Mouse (Mus musculus) heart, embryonic 12.5 days (tissue): ENCODE results near the gene A630076J17Rik. TPM values are rescaled to one million over a fixed set of nuclear protein-coding genes. Genes with fewer than 3 reads are reported as not detected.

ENCODE experiments used
- ATAC-seq: fragments of 200-750 bp; cut with Nextera tagmentation; 2 replicates; pipeline ENCODE4 v1.8.0; 2017; ENCODE audit warnings: moderate TSS enrichment, moderate library complexity; ENCODE audit not compliant: insufficient number of reproducible peaks, low FRiP score
- H3K27ac ChIP-seq: fragments of 300-500 bp; sonication (generic); 2 replicates; pipeline ENCODE4 v1.5.1; 2016; ENCODE audit warnings: mild to moderate bottlenecking, moderate library complexity; ENCODE audit not compliant: poor library complexity, severe bottlenecking
- H3K27me3 ChIP-seq: fragments of 300-500 bp; sonication (generic); replicated peaks from 2 replicates; pipeline ENCODE4 v1.6.1; 2016; ENCODE audit warnings: mild to moderate bottlenecking, moderate library complexity
- H3K36me3 ChIP-seq: fragments of 300-500 bp; sonication (generic); 2 replicates; pipeline ENCODE4 v1.6.1; 2016; ENCODE audit warnings: mild to moderate bottlenecking, moderate library complexity
- H3K4me1 ChIP-seq: fragments of 300-500 bp; sonication (generic); replicated peaks from 2 replicates; pipeline ENCODE4 v1.6.1; 2016; ENCODE audit warnings: mild to moderate bottlenecking
- H3K4me2 ChIP-seq: fragments of 300-500 bp; sonication (generic); 2 replicates; pipeline ENCODE4 v1.6.1; 2016; ENCODE audit warnings: mild to moderate bottlenecking, moderate library complexity
- H3K4me3 ChIP-seq: fragments of 300-500 bp; sonication (generic); 2 replicates; pipeline ENCODE4 v1.5.1; 2016; ENCODE audit warnings: mild to moderate bottlenecking
- H3K9ac ChIP-seq: fragments of 300-500 bp; sonication (generic); 2 replicates; pipeline ENCODE4 v1.6.1; 2016; ENCODE audit warnings: mild to moderate bottlenecking, moderate library complexity
- H3K9me3 ChIP-seq: fragments of 300-500 bp; sonication (generic); replicated peaks from 2 replicates; pipeline ENCODE4 v1.6.1; 2016; ENCODE audit warnings: mild to moderate bottlenecking, moderate library complexity
- WGBS: fragments of 180-500 bp; shearing (Covaris S2); methylation state at CpG from one replicate; pipeline ENCODE4 v1.1.7; 2016; 5-methylcytosine and 5-hydroxymethylcytosine counted together
- polyA plus RNA-seq: library from polyadenylated mRNA; unstranded; fragments of >200 nt; fragmentation: Nextera tagmentation; extraction: Ambion mirVana; gene quantifications from 2 replicates; pipeline ENCODE4 v1.2.1, GENCODE M21; 2016

The A630076J17Rik gene
- polyA plus RNA-seq, 1 experiment from 2014 or later = not detected

GRCm38 (mm10) chr3:107206490-107207150 is 23.8 kb upstream of the A630076J17Rik start:
- no peaks in the 10 kb centered on the region for H3K36me3 ChIP-seq
- H3K4me2 ChIP-seq = no peak overlapping the region
- H3K9ac ChIP-seq = no peak overlapping the region
- no peaks in the 10 kb centered on the region; the same call in 1 of the 2 replicates for H3K4me1 ChIP-seq
- H3K4me3 ChIP-seq = no peak overlapping the region
- peaks cover 7% of the 10 kb centered on the region; the same call in 1 of the 2 replicates for H3K27me3 ChIP-seq
- 43% methylated on average over 4 of the region's 4 CpGs for WGBS
- no peak for ATAC-seq
- no peaks in the 10 kb centered on the region for H3K9me3 ChIP-seq
- H3K27ac ChIP-seq = no peak overlapping the region

GRCm38 (mm10) chr3:107207625-107208253 is 22.7 kb upstream of the A630076J17Rik start:
- Histone ChIP-seq H3K9ac (no peak overlapping the region), H3K36me3 (no peaks in the 10 kb centered on the region), H3K27ac (no peak overlapping the region), H3K4me3 (no peak overlapping the region), H3K4me2 (no peak overlapping the region), H3K27me3 (peaks cover 7% of the 10 kb centered on the region; the same call in 1 of the 2 replicates), H3K4me1 (no peaks in the 10 kb centered on the region; the same call in 1 of the 2 replicates), H3K9me3 (no peaks in the 10 kb centered on the region)
- no peak for ATAC-seq
- WGBS = 64% methylated on average over 7 of the region's 7 CpGs

GRCm38 (mm10) chr3:107214606-107215005 is 15.8 kb upstream of the A630076J17Rik start:
- Histone ChIP-seq H3K36me3 (no peaks in the 10 kb centered on the region), H3K4me3 (no peak overlapping the region), H3K27me3 (no peaks in the 10 kb centered on the region), H3K4me2 (no peak overlapping the region), H3K27ac (no peak overlapping the region), H3K9me3 (no peaks in the 10 kb centered on the region), H3K4me1 (no peaks in the 10 kb centered on the region), H3K9ac (no peak overlapping the region)
- WGBS = 73% methylated on average over 5 of the region's 5 CpGs
- ATAC-seq = no peak

- Histone ChIP-seq H3K9me3 (no peaks in the 10 kb centered on the region), H3K9ac (no peak overlapping the region), H3K36me3 (no peaks in the 10 kb centered on the region), H3K27me3 (no peaks in the 10 kb centered on the region), H3K4me3 (no peak overlapping the region), H3K27ac (no peak overlapping the region), H3K4me1 (no peaks in the 10 kb centered on the region), H3K4me2 (no peak overlapping the region)
- ATAC-seq = no peak
- 65% methylated on average over 8 of the region's 8 CpGs for WGBS
Observed at GRCm38 (mm10) chr3:107216400-107217100, 13.9 kb upstream of the A630076J17Rik start.

GRCm38 (mm10) chr3:107217101-107217480 is 13.3 kb upstream of the A630076J17Rik start:
- H3K9ac ChIP-seq = no peak overlapping the region
- no peak overlapping the region for H3K27ac ChIP-seq
- no peaks in the 10 kb centered on the region for H3K27me3 ChIP-seq
- no peak overlapping the region for H3K4me3 ChIP-seq
- 80% methylated on average over 3 of the region's 3 CpGs for WGBS
- H3K36me3 ChIP-seq = no peaks in the 10 kb centered on the region
- no peak for ATAC-seq
- no peaks in the 10 kb centered on the region for H3K9me3 ChIP-seq
- H3K4me1 ChIP-seq = no peaks in the 10 kb centered on the region
- H3K4me2 ChIP-seq = no peak overlapping the region

GRCm38 (mm10) chr3:107218572-107218971 is 11.8 kb upstream of the A630076J17Rik start:
- H3K9ac ChIP-seq = no peak overlapping the region
- ATAC-seq = no peak
- WGBS = 82% methylated on average over 7 of the region's 7 CpGs
- no peaks in the 10 kb centered on the region for H3K36me3 ChIP-seq
- H3K27ac ChIP-seq = no peak overlapping the region
- no peak overlapping the region for H3K4me3 ChIP-seq
- H3K9me3 ChIP-seq = no peaks in the 10 kb centered on the region
- no peak overlapping the region for H3K4me2 ChIP-seq
- H3K27me3 ChIP-seq = no peaks in the 10 kb centered on the region
- H3K4me1 ChIP-seq = no peaks in the 10 kb centered on the region

- Histone ChIP-seq H3K9ac (no peak within 1 kb of the TSS), H3K4me2 (no peak within 1 kb of the TSS), H3K36me3 (no peaks in the 10 kb centered on the region), H3K4me1 (no peaks in the 10 kb centered on the region), H3K27ac (no peak within 1 kb of the TSS), H3K4me3 (no peak within 1 kb of the TSS), H3K27me3 (0 out of 2 replicates have a peak, but pooled peaks cover 3% of the 10 kb centered on the region), H3K9me3 (peaks cover 5% of the 10 kb centered on the region)
- 60% methylated on average over 10 of the region's 10 CpGs for WGBS
- no peak for ATAC-seq
Observed at GRCm38 (mm10) chr3:107221608-107222007, 8.8 kb upstream of the A630076J17Rik start, which contains the start of gene Cym. Gene Cym (minus strand): TSS chr3:107221732.

- Histone ChIP-seq H3K4me3 (no peak overlapping the region), H3K36me3 (no peaks in the 10 kb centered on the region), H3K4me2 (no peak overlapping the region), H3K9me3 (peaks cover 5% of the 10 kb centered on the region), H3K9ac (no peak overlapping the region), H3K27me3 (0 out of 2 replicates have a peak, but pooled peaks cover 3% of the 10 kb centered on the region), H3K27ac (no peak overlapping the region), H3K4me1 (no peaks in the 10 kb centered on the region)
- WGBS = 33% methylated on average over 1 of the region's 1 CpGs
- no peak for ATAC-seq
Observed at GRCm38 (mm10) chr3:107223230-107223629, 7.2 kb upstream of the A630076J17Rik start.

- ATAC-seq = no peak
- Histone ChIP-seq H3K4me1 (peaks cover 14% of the 10 kb centered on the region), H3K9ac (no peak overlapping the region), H3K9me3 (peaks cover 5% of the 10 kb centered on the region), H3K27me3 (0 out of 2 replicates have a peak, but pooled peaks cover 3% of the 10 kb centered on the region), H3K27ac (no peak overlapping the region), H3K4me3 (no peak overlapping the region), H3K4me2 (no peak overlapping the region), H3K36me3 (no peaks in the 10 kb centered on the region)
- WGBS = 85% methylated on average over 5 of the region's 5 CpGs
Observed at GRCm38 (mm10) chr3:107225820-107226219, 4.6 kb upstream of the A630076J17Rik start.

GRCm38 (mm10) chr3:107229221-107229620 is 1.2 kb upstream of the A630076J17Rik start:
- Histone ChIP-seq H3K27me3 (peaks cover 22% of the 10 kb centered on the region), H3K27ac (no peak overlapping the region), H3K4me1 (peaks cover 15% of the 10 kb centered on the region), H3K4me3 (no peak overlapping the region), H3K9me3 (peaks cover 4% of the 10 kb centered on the region), H3K4me2 (no peak overlapping the region), H3K9ac (no peak overlapping the region), H3K36me3 (no peaks in the 10 kb centered on the region)
- no peak for ATAC-seq
- WGBS = 69% methylated on average over 5 of the region's 5 CpGs

- peaks cover 22% of the 10 kb centered on the region for H3K27me3 ChIP-seq
- no peak overlapping the region for H3K4me3 ChIP-seq
- no peak overlapping the region for H3K27ac ChIP-seq
- 30% methylated on average over 5 of the region's 5 CpGs for WGBS
- H3K4me2 ChIP-seq = no peak overlapping the region
- ATAC-seq = peak; percentile 62; the same call in 1 of the 2 replicates
- H3K36me3 ChIP-seq = no peaks in the 10 kb centered on the region
- H3K4me1 ChIP-seq = peaks cover 15% of the 10 kb centered on the region
- no peaks in the 10 kb centered on the region for H3K9me3 ChIP-seq
- no peak overlapping the region for H3K9ac ChIP-seq
Observed at GRCm38 (mm10) chr3:107229822-107230221, 592 bp upstream of the A630076J17Rik start.
